Mouse (Mus musculus) layer of hippocampus, adult 2 months (tissue): ENCODE results near the gene Aqp2. TPM values are rescaled to one million over a fixed set of nuclear protein-coding genes. Genes with fewer than 3 reads are reported as not detected.

ENCODE experiments used
- DNase-seq, 2 experiments: peaks; one replicate each; pipeline ENCODE4 v3.0.0; 2022; ENCODE audit warnings: low spot score in 2 of 2
- H3K27ac ChIP-seq: fragments of 200-600 bp; 2 replicates; pipeline ENCODE4 v1.8.1; 2022
- H3K4me3 ChIP-seq: fragments of 200-600 bp; 2 replicates; pipeline ENCODE4 v1.8.1; 2022; ENCODE audit warnings: mild to moderate bottlenecking
- CTCF ChIP-seq: fragments of 200-600 bp; conservative IDR thresholded peaks from 2 replicates; pipeline ENCODE4 v1.8.1; 2022; ENCODE audit warnings: antibody characterized with exemption, mild to moderate bottlenecking, moderate library complexity
- total RNA-seq, 2 experiments: library from RNA; stranded (reverse); gene quantifications; 2 replicates each; pipeline ENCODE4 v1.2.3; 2021

Aqp2 gene
- total RNA-seq, 2 experiments from 2014 or later = not detected

DNA sequence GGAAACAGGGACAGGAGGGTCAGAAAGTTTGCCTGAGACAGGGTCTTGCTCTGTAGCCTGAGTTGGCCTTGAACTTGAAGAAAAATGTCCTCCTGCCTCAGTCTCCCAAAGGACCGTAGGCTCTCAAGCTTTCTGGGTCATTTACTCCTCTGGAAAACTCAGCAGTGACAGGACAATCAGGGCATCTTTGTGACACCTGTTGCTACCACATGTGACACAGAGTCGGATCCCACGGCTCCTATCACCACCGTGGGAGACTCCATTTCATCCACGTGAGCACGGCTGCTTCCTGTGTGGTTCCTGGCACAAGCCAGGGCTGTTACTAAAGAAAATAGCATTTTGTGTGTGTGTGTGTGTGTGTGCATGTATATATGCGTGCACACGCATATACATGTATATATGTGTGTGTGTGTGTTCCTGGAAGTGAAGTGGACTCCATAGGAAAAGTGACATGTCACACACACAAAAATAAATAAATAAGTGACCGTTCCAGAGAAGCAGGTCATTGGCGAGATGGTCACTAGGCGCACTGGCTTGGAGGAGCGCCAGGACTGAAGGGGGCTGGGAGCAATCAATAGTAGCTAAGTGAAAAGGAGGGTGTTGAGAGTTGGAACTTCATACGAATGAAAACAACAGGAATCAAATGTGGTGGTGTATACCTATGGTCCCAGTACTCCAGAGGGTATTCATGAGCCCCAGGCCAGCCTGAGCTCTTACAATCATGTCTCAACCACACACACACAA lies 29.7 kb downstream of the Aqp2 start:
- no peak for DNase-seq
- no peak overlapping the region for H3K27ac ChIP-seq
- H3K4me3 ChIP-seq = no peak overlapping the region
- no peak for TF ChIP-seq CTCF

DNA sequence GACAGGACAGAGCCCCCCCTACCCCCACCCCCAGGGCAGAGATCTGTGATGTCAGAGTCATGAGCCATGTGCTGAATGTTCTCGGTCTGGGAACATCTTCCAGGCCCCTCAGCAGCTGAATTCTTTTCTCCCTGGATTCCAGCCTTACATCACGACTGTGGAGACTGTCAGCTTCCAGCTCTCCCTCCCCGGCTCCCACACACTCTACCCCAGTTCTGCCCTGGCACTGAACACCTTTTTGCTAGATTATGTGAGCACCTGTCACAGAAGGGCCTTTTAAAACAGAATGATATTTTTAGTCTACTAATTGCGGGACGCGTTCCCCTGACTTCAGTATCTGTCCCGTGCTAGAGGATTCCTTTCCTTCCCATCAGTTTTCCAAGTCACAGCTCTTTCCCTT lies 32.7 kb downstream of the Aqp2 start:
- H3K27ac ChIP-seq = no peak overlapping the region
- no peak overlapping the region for H3K4me3 ChIP-seq
- no peak for TF ChIP-seq CTCF
- no peak for DNase-seq

DNA sequence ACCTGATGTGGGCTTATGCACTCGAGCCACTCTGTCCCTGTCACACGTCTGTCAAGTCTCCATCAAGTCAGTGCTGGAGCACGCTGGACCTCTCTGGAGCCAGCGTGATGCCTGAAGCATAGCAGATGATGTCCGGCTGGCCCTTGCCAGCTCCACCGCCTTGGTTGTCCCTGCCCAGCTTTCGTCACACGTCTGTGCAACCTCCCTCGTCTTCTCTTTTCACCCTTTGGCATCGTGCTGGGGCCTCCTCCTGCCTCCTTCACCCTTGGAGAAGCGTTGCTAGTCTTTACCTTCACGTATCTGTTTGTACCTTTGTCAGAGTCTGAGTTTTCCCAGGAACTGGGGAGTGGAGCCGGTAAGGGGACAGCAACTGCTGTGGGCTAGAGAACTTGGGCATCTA lies 35.4 kb downstream of the Aqp2 start:
- no peak for TF ChIP-seq CTCF
- DNase-seq = no peak
- Histone ChIP-seq H3K4me3 (no peak overlapping the region), H3K27ac (no peak overlapping the region)

DNA sequence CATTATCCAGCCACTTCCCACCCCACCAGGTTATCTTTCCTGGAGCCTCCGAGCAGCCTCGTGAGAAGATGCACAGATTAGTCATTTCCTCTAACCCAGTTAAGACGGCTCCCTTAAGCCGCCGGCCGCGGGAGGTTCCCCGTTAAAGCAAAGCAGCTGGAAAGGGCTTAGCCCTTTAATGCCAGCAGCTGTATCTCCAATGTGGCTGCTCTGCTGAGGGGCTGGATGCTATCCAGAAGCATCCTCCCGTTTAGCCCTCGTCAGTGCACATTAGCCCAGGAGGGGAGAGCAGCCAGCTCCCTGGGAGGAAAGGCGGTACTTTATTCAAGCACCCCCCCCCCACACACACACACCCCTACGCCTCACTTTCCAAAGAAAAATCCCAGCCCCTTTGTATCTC lies 35.9 kb downstream of the Aqp2 start:
- TF ChIP-seq CTCF = no peak
- DNase-seq = no peak
- Histone ChIP-seq H3K27ac (no peak overlapping the region), H3K4me3 (no peak overlapping the region)

DNA sequence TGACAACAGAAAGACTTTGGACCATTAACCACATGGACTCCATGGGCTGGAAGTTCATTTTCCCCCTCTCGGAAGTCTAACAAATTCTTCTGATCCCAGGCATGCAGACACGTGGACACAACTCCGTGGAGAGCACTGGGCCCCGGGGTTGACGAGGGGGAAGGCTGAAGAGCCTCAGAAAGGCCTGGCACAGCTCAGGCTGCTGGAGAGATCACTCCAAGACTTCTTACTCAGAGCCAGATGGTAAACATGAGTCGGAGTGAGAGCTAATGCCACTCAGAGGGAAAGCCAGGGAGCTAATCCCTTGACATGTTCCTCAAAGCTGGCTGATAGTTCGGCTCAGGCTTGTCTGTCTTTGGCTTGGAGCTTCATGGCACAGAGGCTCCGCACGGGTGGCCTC lies 36.4 kb downstream of the Aqp2 start:
- no peak for TF ChIP-seq CTCF
- DNase-seq = no peak
- Histone ChIP-seq H3K27ac (no peak overlapping the region), H3K4me3 (no peak overlapping the region)

DNA sequence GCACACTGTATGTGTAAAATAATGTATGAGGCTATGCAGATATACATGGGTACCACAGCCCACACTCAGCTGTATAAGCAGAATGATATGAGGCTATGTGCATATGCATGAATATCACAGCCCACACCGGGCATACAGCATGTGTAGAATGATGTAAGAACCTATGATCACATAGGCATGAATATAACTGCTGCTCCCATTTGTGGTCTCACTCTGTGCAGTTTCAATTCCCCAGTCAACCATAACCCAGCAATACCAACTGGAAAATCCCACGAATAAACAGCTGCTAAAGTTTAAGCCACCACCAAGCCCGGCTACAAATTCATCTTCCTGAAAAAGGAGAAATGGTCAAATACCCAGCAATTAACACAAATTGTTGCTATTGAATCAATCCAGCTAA lies 39.7 kb downstream of the Aqp2 start:
- TF ChIP-seq CTCF = no peak
- no peak for DNase-seq
- H3K4me3 ChIP-seq = no peak overlapping the region
- no peak overlapping the region for H3K27ac ChIP-seq

DNA sequence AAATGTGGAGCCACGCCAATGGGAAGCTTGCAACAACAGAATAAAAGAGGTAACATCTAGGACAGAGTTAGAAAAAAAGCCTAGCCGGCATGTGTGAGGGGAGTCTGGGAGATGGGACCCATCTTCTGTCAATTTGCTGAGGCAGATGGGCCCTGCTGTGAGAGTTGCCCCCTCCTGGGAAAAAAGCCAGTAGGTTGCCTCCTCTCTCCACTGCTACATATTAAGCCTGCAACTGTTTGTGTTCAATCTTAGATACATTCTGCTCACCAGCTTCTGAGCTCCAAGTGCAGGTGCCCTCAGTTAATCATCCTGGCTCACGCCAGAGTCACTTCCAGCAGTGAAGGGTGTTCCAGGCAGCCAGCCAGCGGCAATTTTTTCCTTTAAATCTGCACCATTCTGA lies 41.0 kb downstream of the Aqp2 start:
- Histone ChIP-seq H3K27ac (no peak overlapping the region), H3K4me3 (no peak overlapping the region)
- peak; percentile 50 to 63 for DNase-seq
- no peak for TF ChIP-seq CTCF

DNA sequence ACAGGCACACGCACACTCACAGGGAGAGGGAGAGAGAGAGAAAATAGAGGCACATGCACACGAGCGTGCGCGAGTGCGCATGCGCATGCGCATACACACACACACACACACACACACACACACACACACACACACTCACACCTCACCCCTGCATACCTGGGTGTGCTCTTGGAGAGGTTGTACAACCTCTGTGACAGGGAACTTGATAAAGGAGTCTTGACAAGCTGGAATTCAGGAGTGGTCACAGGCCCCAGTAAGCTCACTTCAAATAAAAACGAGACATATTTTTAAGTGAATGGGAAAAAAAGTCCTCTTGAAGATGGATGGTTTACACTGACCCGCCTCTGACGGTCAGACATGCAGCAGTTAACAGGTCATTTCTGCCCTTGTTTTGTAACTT lies 43.2 kb downstream of the Aqp2 start:
- H3K27ac ChIP-seq = no peak overlapping the region
- DNase-seq = no peak
- no peak for TF ChIP-seq CTCF
- H3K4me3 ChIP-seq = no peak overlapping the region

DNA sequence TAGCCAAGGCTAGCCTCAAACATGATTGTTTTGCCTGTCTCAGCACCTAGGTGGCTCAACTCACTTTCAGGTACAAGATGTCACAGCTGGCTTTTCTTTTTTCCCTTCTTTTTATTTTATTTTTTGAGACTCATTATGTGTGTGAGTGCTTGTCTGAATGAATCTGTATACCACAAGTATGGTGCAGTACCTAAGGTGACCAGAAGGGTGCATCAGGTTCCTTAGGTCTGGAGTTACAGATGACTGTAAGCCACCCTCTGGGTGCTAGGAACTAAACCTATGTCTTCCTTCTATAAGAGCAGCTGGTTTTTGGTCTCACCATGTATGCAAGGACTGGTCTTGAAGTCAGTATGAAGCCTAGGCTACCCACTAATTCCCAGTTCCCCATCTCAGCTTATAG lies 52.8 kb downstream of the Aqp2 start:
- no peak overlapping the region for H3K4me3 ChIP-seq
- DNase-seq = no peak
- H3K27ac ChIP-seq = no peak overlapping the region
- TF ChIP-seq CTCF = peak; percentile 63

Other genes with a start within 250 kb of the Aqp2 start
- 1 to 10 TPM; 9.0 to 9.7 TPM for gene Fmnl3, start 208.6 kb upstream of the Aqp2 start, total RNA-seq
- 100 to 1,000 TPM; 341 to 355 TPM for gene Tmbim6, start 186.2 kb upstream of the Aqp2 start, total RNA-seq
- 10 to 100 TPM; 17.1 to 18.5 TPM for gene Nckap5l, start 121.3 kb upstream of the Aqp2 start, total RNA-seq
- gene Bcdin3d, start 104.3 kb upstream of the Aqp2 start, total RNA-seq = 1 to 10 TPM; 4.0 to 5.5 TPM
- 100 to 1,000 TPM; 394 to 431 TPM for gene Faim2, start 50.9 kb upstream of the Aqp2 start, total RNA-seq
- gene Aqp5, start 11.7 kb downstream of the Aqp2 start, total RNA-seq = not detected
- gene Aqp6, start 22.3 kb downstream of the Aqp2 start, total RNA-seq = under 1 TPM in 1 of 2 experiments, not detected in 1; 0.26 TPM
- gene Racgap1, start 72.6 kb downstream of the Aqp2 start, total RNA-seq = 1 to 10 TPM; 5.0 to 5.2 TPM
- gene Asic1, start 91.3 kb downstream of the Aqp2 start, total RNA-seq = 10 to 100 TPM; 33.9 to 37.3 TPM
- gene Smarcd1, start 123.1 kb downstream of the Aqp2 start, total RNA-seq = 100 to 1,000 TPM; 118 to 123 TPM
- gene Gm17349, start 126.4 kb downstream of the Aqp2 start, total RNA-seq = 1 to 10 TPM; 3.9 to 7.1 TPM
- gene Gpd1, start 138.5 kb downstream of the Aqp2 start, total RNA-seq = 100 to 1,000 TPM; 142 to 148 TPM
- 100 to 1,000 TPM; 113 to 125 TPM for gene Cox14, start 146.6 kb downstream of the Aqp2 start, total RNA-seq
- gene Cers5, start 193.8 kb downstream of the Aqp2 start, total RNA-seq = 10 to 100 TPM; 28.4 to 29.9 TPM